In genomic region chr6:145291383-145292289, GRCm38 (mm10) we compare ENCODE assay signal across 9 mouse cellular contexts. TPM values are rescaled to one million over a fixed set of nuclear protein-coding genes. Genes with fewer than 3 reads are reported as not detected.
DNase-seq lines count a peak whose midpoint lies in the region; ATAC-seq lines count a peak whose summit lies in the region.
"Had no signal": no experiment of that assay in that cellular context is flagged by ENCODE, and none has a peak within 500 bp of the region (broad histone marks: within the 10 kb centered on the region; RNA-seq: fewer than 3 reads in every experiment).

No protein-coding gene starts in this region.

- H3K36me3 ChIP-seq in limb, embryonic 15.5 days: no peaks in the 10 kb centered on the region
- no peaks in the 10 kb centered on the region for H3K36me3 ChIP-seq in hindbrain, embryonic 16.5 days (ENCODE audit: control insufficient read depth, insufficient read depth, low read length)

- no peak overlapping the region for H3K4me3 ChIP-seq in limb, embryonic 15.5 days
- no peak overlapping the region for H3K4me3 ChIP-seq in hindbrain, embryonic 16.5 days (ENCODE audit: low read length)
- H3K4me3 ChIP-seq: myocyte had no signal

- peaks cover 29% of the 10 kb centered on the region for H3K4me1 ChIP-seq in limb, embryonic 15.5 days
- H3K4me1 ChIP-seq in hindbrain, embryonic 16.5 days (ENCODE audit: control insufficient read depth, insufficient read depth, low read depth, low read length): no peaks in the 10 kb centered on the region

- WGBS in limb, embryonic 15.5 days: 28% methylated on average over 13 of the region's 13 CpGs
- 77% methylated on average over 13 of the region's 13 CpGs for WGBS in hindbrain, embryonic 16.5 days

- peak overlapping the region; percentile 10; the same call in 1 of the 2 replicates for H3K4me2 ChIP-seq in limb, embryonic 15.5 days
- no peak overlapping the region for H3K4me2 ChIP-seq in hindbrain, embryonic 16.5 days (ENCODE audit: low read length)

- H3K27ac ChIP-seq in limb, embryonic 15.5 days: peak overlapping the region; percentile 65
- H3K27ac ChIP-seq in hindbrain, embryonic 16.5 days (ENCODE audit: low read depth, low read length): no peak overlapping the region

- no peak overlapping the region for H3K9ac ChIP-seq in limb, embryonic 15.5 days
- H3K9ac ChIP-seq in hindbrain, embryonic 16.5 days (ENCODE audit: low read depth, low read length): no peak overlapping the region

- no peaks in the 10 kb centered on the region for H3K9me3 ChIP-seq in limb, embryonic 15.5 days
- H3K9me3 ChIP-seq in hindbrain, embryonic 16.5 days (ENCODE audit: control insufficient read depth, low read length): no peaks in the 10 kb centered on the region

- no peaks in the 10 kb centered on the region for H3K27me3 ChIP-seq in limb, embryonic 15.5 days
- H3K27me3 ChIP-seq in hindbrain, embryonic 16.5 days (replicated peaks; ENCODE audit: control insufficient read depth, insufficient read depth, low read length): no peaks in the 10 kb centered on the region

- ATAC-seq in limb, embryonic 15.5 days (ENCODE audit: insufficient number of reproducible peaks, low FRiP score, low TSS enrichment, low read depth): no peak
- no peak for ATAC-seq in hindbrain, embryonic 16.5 days

- DNase-seq in adrenal gland, adult (ENCODE audit: inconsistent age in 2 of 2, low spot score in 1 of 2): peak; percentile 51 to 80
- DNase-seq in adrenal gland, adult 18-20 months (ENCODE audit: low spot score in 2 of 2): no peak
- DNase-seq in urinary bladder, postnatal 36 days (ENCODE audit: low spot score in 2 of 2): peak; percentile 28 to 48
- DNase-seq in urinary bladder, adult 2 months (ENCODE audit: low spot score): no peak
- no peak for DNase-seq in layer of hippocampus, adult 18-20 months (ENCODE audit: low spot score in 2 of 2)
- DNase-seq in retina, postnatal 1 day: no peak

RNA-seq across cellular contexts. Expression of gene Kras, which starts 41.6 kb away (rescaled TPM):
- 10 to 100 TPM; 39.7 to 50.8 TPM for total RNA-seq in adrenal gland, adult 18-20 months (2021)
- polyA plus RNA-seq in urinary bladder, adult 2 months (2012; rRNA removed): 21.8 and 26.6 TPM in 2 replicates
- 64.6 and 65.4 TPM in 2 replicates for polyA plus RNA-seq in limb, embryonic 15.5 days (2015; fragmentation: Nextera tagmentation; extraction: Ambion mirVana)
- total RNA-seq in layer of hippocampus, adult 18-20 months (2021): 10 to 100 TPM; 72.4 to 81.0 TPM
- polyA plus RNA-seq in hindbrain, embryonic 16.5 days (2015; fragmentation: Nextera tagmentation; extraction: Ambion mirVana): 77.7 and 86.0 TPM in 2 replicates

Comparison
In these comparisons a context has a peak if more than half of its experiments do, and no peak if none do; other contexts are left out.
1. DNase-seq: peak in adrenal gland, adult (2 of 2) and urinary bladder, postnatal 36 days (2 of 2); none in adrenal gland, adult 18-20 months (0 of 2), urinary bladder, adult 2 months (single experiment), layer of hippocampus, adult 18-20 months (0 of 2) and retina, postnatal 1 day (single experiment).